Mouse (Mus musculus): ENCODE measurements around the gene P3h2. TPM values are rescaled to one million over a fixed set of nuclear protein-coding genes. Genes with fewer than 3 reads are reported as not detected.

P3h2 gene
- polyA plus RNA-seq, 1 experiment from 2014 or later = 1.4 TPM

- no peak overlapping the region for H3K9ac ChIP-seq (replicated peaks)
- no peaks in the 10 kb centered on the region for H3K36me3 ChIP-seq
- no peak overlapping the region for H3K4me2 ChIP-seq
- no peak overlapping the region for H3K27ac ChIP-seq (replicated peaks)
- no peak overlapping the region for H3K4me3 ChIP-seq (replicated peaks)
- no peaks in the 10 kb centered on the region for H3K9me3 ChIP-seq (replicated peaks)
- H3K4me1 ChIP-seq = no peaks in the 10 kb centered on the region
- 84% methylated on average over 1 of the region's 1 CpGs for WGBS
- no peak for ATAC-seq (ENCODE audit: low FRiP score)
- H3K27me3 ChIP-seq (replicated peaks) = no peaks in the 10 kb centered on the region
These were observed 157.5 kb downstream of the P3h2 start for GRCm38 (mm10) chr16:25948067-25948466.

GRCm38 (mm10) chr16:25945151-25945955 lies 160.2 kb downstream of the P3h2 start:
- Histone ChIP-seq H3K4me3 (replicated peaks) (no peak overlapping the region), H3K9ac (replicated peaks) (no peak overlapping the region), H3K36me3 (no peaks in the 10 kb centered on the region), H3K27me3 (replicated peaks) (no peaks in the 10 kb centered on the region), H3K27ac (replicated peaks) (no peak overlapping the region), H3K4me1 (no peaks in the 10 kb centered on the region), H3K4me2 (no peak overlapping the region; the same call in 1 of the 2 replicates), H3K9me3 (replicated peaks) (no peaks in the 10 kb centered on the region)
- 57% methylated on average over 12 of the region's 12 CpGs for WGBS
- 0 out of 2 replicates have a peak, but pooled peaks have one; percentile 35 for ATAC-seq (ENCODE audit: low FRiP score)

- Histone ChIP-seq H3K9me3 (replicated peaks) (no peaks in the 10 kb centered on the region), H3K4me1 (no peaks in the 10 kb centered on the region), H3K27me3 (replicated peaks) (no peaks in the 10 kb centered on the region), H3K4me2 (no peak overlapping the region), H3K36me3 (no peaks in the 10 kb centered on the region), H3K27ac (replicated peaks) (no peak overlapping the region), H3K4me3 (replicated peaks) (no peak overlapping the region), H3K9ac (replicated peaks) (no peak overlapping the region)
- ATAC-seq (ENCODE audit: low FRiP score) = no peak
- WGBS = 78% methylated on average over 4 of the region's 4 CpGs
These were observed 163.3 kb downstream of the P3h2 start for GRCm38 (mm10) chr16:25942261-25942660.

GRCm38 (mm10) chr16:25934181-25934580 lies 171.4 kb downstream of the P3h2 start:
- Histone ChIP-seq H3K27me3 (replicated peaks) (no peaks in the 10 kb centered on the region), H3K27ac (replicated peaks) (no peak overlapping the region), H3K4me2 (no peak overlapping the region), H3K9ac (replicated peaks) (no peak overlapping the region), H3K36me3 (no peaks in the 10 kb centered on the region), H3K4me3 (replicated peaks) (no peak overlapping the region), H3K4me1 (no peaks in the 10 kb centered on the region), H3K9me3 (replicated peaks) (no peaks in the 10 kb centered on the region)
- 73% methylated on average over 2 of the region's 2 CpGs for WGBS
- ATAC-seq (ENCODE audit: low FRiP score) = no peak

GRCm38 (mm10) chr16:25912185-25912584 lies 193.4 kb downstream of the P3h2 start:
- H3K27me3 ChIP-seq (replicated peaks) = no peaks in the 10 kb centered on the region
- H3K9me3 ChIP-seq (replicated peaks) = no peaks in the 10 kb centered on the region
- no peaks in the 10 kb centered on the region for H3K36me3 ChIP-seq
- no peak overlapping the region for H3K4me3 ChIP-seq (replicated peaks)
- ATAC-seq (ENCODE audit: low FRiP score) = no peak
- no peak overlapping the region for H3K27ac ChIP-seq (replicated peaks)
- no peak overlapping the region for H3K4me2 ChIP-seq
- no peaks in the 10 kb centered on the region for H3K4me1 ChIP-seq
- 76% methylated on average over 1 of the region's 1 CpGs for WGBS
- no peak overlapping the region for H3K9ac ChIP-seq (replicated peaks)

Measured in neural tube, embryonic 15.5 days (tissue).